Mouse (Mus musculus) erythroblast, embryonic 14.5 days (primary cell): ENCODE results near the gene Tmem132c. TPM values are rescaled to one million over a fixed set of nuclear protein-coding genes. Genes with fewer than 3 reads are reported as not detected.

Experiments
- H3K27me3 ChIP-seq: 2 replicates; pipeline ENCODE4 v1.6.1; 2012; ENCODE audit warnings: inconsistent platforms; ENCODE audit not compliant: control insufficient read depth
- H3K36me3 ChIP-seq: 2 replicates; pipeline ENCODE4 v1.6.1; 2012; ENCODE audit warnings: mild to moderate bottlenecking, inconsistent platforms; ENCODE audit not compliant: control insufficient read depth
- H3K4me1 ChIP-seq: 2 replicates; pipeline ENCODE4 v1.6.1; 2012; ENCODE audit warnings: inconsistent platforms; ENCODE audit not compliant: control insufficient read depth
- H3K4me3 ChIP-seq: replicated peaks from 2 replicates; pipeline ENCODE3; 2012; ENCODE audit warnings: moderate library complexity, mild to moderate bottlenecking, inconsistent platforms
- H3K9me3 ChIP-seq: 2 replicates; pipeline ENCODE4 v1.6.1; 2012; ENCODE audit warnings: low read length, inconsistent platforms, mixed read lengths; ENCODE audit not compliant: control insufficient read depth
- GATA1 ChIP-seq: IDR thresholded peaks from 2 replicates; pipeline ENCODE4 v1.6.1; 2012; ENCODE audit warnings: low read length, inconsistent platforms, mixed read lengths
- TAL1 ChIP-seq: IDR thresholded peaks from 3 replicates; pipeline ENCODE4 v1.6.1; 2012; ENCODE audit warnings: low read length, inconsistent platforms, mixed read lengths
- polyA plus RNA-seq: library from polyadenylated mRNA; stranded (reverse); fragments of >175 nt; gene quantifications from 2 replicates; pipeline ENCODE4 v1.2.3, GENCODE M21; 2012

Gene Tmem132c
- polyA plus RNA-seq, 1 experiment: not detected

GRCm38 (mm10) chr5:127271145-127271544 lies 29.5 kb downstream of the Tmem132c start:
- H3K4me1 ChIP-seq: no peaks in the 10 kb centered on the region
- H3K4me3 ChIP-seq: no peak overlapping the region
- TF ChIP-seq GATA1: no peak
- H3K9me3 ChIP-seq: peaks cover 35% of the 10 kb centered on the region
- no peaks in the 10 kb centered on the region for H3K27me3 ChIP-seq
- H3K36me3 ChIP-seq: no peaks in the 10 kb centered on the region

DNA sequence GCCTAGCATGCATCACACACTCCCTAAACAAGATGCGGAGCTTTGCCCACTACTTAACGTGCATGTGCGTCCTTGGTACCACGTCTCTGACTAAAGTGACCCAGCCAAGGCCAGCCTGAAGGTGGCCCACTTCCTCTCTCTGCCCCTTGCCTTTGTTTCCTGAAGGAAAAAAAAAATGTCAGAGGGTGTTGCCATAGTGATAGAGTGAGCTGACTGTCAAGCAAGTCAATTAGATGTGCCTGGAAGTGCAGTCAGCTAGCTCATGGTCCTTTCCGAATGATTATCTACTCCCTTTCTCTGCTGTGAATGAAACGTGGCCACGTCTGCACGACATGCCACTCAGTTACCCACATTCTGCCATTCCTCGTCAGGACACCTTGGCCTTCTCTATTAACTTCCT lies 37.9 kb downstream of the Tmem132c start:
- peaks cover 43% of the 10 kb centered on the region for H3K9me3 ChIP-seq
- TF ChIP-seq TAL1 (no peak), GATA1 (no peak)
- H3K4me1 ChIP-seq: no peaks in the 10 kb centered on the region
- H3K36me3 ChIP-seq: no peaks in the 10 kb centered on the region
- no peak overlapping the region for H3K4me3 ChIP-seq
- no peaks in the 10 kb centered on the region for H3K27me3 ChIP-seq

- Histone ChIP-seq H3K27me3 (no peaks in the 10 kb centered on the region), H3K9me3 (peaks cover 45% of the 10 kb centered on the region), H3K36me3 (no peaks in the 10 kb centered on the region), H3K4me3 (no peak overlapping the region), H3K4me1 (no peaks in the 10 kb centered on the region)
- no peak for TF ChIP-seq TAL1
- TF ChIP-seq GATA1: no peak
Observed at GRCm38 (mm10) chr5:127281186-127281585, 39.6 kb downstream of the Tmem132c start.

DNA sequence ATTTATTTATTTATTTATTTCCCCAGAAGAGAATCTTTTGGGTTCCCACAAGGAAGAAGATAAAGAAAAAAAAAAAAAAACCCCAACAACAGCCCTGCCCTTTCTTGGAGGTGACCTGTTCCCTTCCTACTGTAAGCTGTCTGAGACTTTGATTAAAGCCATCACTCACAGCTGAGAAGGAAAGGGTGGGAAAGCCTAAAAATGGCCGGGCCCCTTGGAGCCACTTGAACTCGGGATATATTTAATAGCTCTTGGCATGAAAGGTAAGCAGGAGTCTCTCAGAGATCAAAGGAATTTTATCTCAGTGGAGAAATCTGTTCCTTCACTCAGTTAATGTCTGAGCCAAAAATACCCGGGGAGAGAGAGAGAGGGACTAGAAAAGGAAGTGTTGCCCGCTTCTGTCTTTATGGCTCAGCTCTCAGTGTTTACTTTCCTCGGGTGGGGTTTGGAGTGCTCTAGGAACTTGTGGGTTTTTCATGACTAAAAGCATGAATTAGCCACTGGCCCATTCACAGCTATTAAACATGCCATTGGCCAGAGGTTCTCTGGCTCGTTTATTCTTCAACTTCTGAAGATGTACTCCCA lies 41.0 kb downstream of the Tmem132c start:
- TF ChIP-seq TAL1 (no peak), GATA1 (no peak)
- peaks cover 51% of the 10 kb centered on the region for H3K9me3 ChIP-seq
- H3K36me3 ChIP-seq: no peaks in the 10 kb centered on the region
- no peaks in the 10 kb centered on the region for H3K27me3 ChIP-seq
- H3K4me1 ChIP-seq: no peaks in the 10 kb centered on the region
- H3K4me3 ChIP-seq: no peak overlapping the region

GRCm38 (mm10) chr5:127286886-127287285 lies 45.3 kb downstream of the Tmem132c start:
- Histone ChIP-seq H3K4me1 (no peaks in the 10 kb centered on the region), H3K27me3 (no peaks in the 10 kb centered on the region), H3K9me3 (peaks cover 41% of the 10 kb centered on the region), H3K36me3 (no peaks in the 10 kb centered on the region), H3K4me3 (no peak overlapping the region)
- TF ChIP-seq GATA1 (no peak), TAL1 (no peak)

DNA sequence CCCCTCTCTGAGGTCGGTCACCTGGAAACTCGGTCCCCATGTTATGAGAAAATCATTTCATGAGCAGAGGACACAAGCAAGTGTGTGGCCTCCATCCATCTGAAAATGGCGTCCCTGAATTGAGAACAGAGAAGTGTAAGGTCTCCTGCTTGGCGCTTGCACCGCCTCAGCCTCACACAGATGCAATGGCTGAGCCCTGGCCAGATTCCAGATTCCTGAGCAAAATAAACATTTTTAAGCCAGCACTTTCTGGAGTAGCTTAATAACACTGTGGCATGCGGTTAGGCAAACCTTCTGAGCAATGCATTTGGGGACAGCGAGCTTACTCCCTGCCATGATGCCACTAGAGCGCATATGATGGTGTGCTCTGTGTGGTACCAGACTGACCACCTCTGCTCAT lies 48.1 kb downstream of the Tmem132c start:
- Histone ChIP-seq H3K4me1 (no peaks in the 10 kb centered on the region), H3K36me3 (no peaks in the 10 kb centered on the region), H3K4me3 (no peak overlapping the region), H3K9me3 (peaks cover 40% of the 10 kb centered on the region), H3K27me3 (no peaks in the 10 kb centered on the region)
- no peak for TF ChIP-seq TAL1
- TF ChIP-seq GATA1: no peak

- no peaks in the 10 kb centered on the region for H3K27me3 ChIP-seq
- TF ChIP-seq GATA1: no peak
- TF ChIP-seq TAL1: no peak
- H3K9me3 ChIP-seq: peaks cover 46% of the 10 kb centered on the region
- no peaks in the 10 kb centered on the region for H3K4me1 ChIP-seq
- H3K4me3 ChIP-seq: no peak overlapping the region
- no peaks in the 10 kb centered on the region for H3K36me3 ChIP-seq
Observed at GRCm38 (mm10) chr5:127290461-127291250, 49.0 kb downstream of the Tmem132c start.

DNA sequence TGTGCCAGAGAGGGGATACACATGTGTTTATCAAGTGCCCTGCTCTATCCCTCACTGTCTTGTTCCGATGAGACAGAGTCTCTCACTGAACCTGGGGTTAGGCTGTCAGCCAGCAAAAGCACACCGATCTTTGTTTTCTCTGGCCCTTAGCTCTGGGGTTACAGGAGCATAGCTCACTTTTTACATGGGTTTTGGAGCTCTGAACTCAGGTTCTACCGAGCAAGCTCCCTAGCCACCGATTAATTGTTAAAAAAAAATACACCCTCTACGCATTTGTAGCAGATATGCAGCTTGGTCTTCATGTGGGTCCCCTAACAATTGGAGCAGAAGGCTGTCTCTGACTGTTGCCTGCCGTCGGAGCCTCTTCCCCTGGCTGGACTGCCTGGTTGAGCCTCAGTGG lies 50.0 kb downstream of the Tmem132c start:
- peaks cover 43% of the 10 kb centered on the region for H3K9me3 ChIP-seq

DNA sequence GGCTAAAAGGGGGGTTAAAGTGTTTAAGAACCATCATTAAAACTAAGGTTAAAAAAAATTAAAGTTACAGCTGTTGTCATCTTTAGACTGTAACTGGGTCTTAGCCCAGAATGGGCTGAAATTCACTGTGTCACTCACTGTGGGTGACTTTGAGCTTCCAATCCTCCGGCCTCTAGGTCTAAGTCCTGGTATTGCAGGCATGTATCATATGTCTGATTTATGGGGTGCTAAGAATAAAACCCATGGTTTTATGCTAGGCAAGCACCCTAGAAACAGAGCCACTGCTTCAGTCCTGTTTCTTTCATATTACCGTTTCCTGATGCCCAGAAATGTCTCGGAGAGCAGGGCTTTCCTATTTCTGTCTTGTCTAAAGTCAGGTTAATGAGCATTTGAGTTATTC lies 52.1 kb downstream of the Tmem132c start:
- no peaks in the 10 kb centered on the region for H3K27me3 ChIP-seq
- H3K4me1 ChIP-seq: no peaks in the 10 kb centered on the region
- peaks cover 41% of the 10 kb centered on the region for H3K9me3 ChIP-seq
- TF ChIP-seq TAL1: no peak
- TF ChIP-seq GATA1: no peak
- H3K36me3 ChIP-seq: no peaks in the 10 kb centered on the region
- H3K4me3 ChIP-seq: no peak overlapping the region

More for the DNA sequence above, 50.0 kb downstream of the Tmem132c start:
- no peaks in the 10 kb centered on the region for H3K27me3 ChIP-seq
- H3K36me3 ChIP-seq: no peaks in the 10 kb centered on the region
- TF ChIP-seq TAL1 (no peak), GATA1 (no peak)
- H3K4me1 ChIP-seq: no peaks in the 10 kb centered on the region
- no peak overlapping the region for H3K4me3 ChIP-seq
